Mouse (Mus musculus) testis, adult 2 months (tissue): ENCODE data around the gene Slc4a1. TPM values are rescaled to one million over a fixed set of nuclear protein-coding genes. Genes with fewer than 3 reads are reported as not detected.
A peak's percentile ranks its signal among the peaks of the same experiment; 100 is the strongest.

Source experiments
- H3K27ac ChIP-seq: fragments of 200-500 bp; 2 replicates; pipeline ENCODE4 v1.5.1; 2012; ENCODE audit warnings: low read depth, low read length; ENCODE audit not compliant: control insufficient read depth, insufficient read depth
- H3K27me3 ChIP-seq: fragments of 200-500 bp; 2 replicates; pipeline ENCODE4 v1.6.1; 2012; ENCODE audit warnings: mild to moderate bottlenecking, low read length, moderate library complexity; ENCODE audit not compliant: control insufficient read depth, insufficient read depth
- H3K36me3 ChIP-seq: fragments of 200-500 bp; 2 replicates; pipeline ENCODE4 v1.6.1; 2012; ENCODE audit warnings: mild to moderate bottlenecking, low read length; ENCODE audit not compliant: control insufficient read depth, insufficient read depth
- H3K4me1 ChIP-seq: fragments of 200-500 bp; 2 replicates; pipeline ENCODE4 v1.6.1; 2012; ENCODE audit warnings: low read length; ENCODE audit not compliant: control insufficient read depth, insufficient read depth
- H3K4me3 ChIP-seq: fragments of 200-500 bp; 2 replicates; pipeline ENCODE4 v1.5.1; 2012; ENCODE audit warnings: low read depth, mild to moderate bottlenecking, low read length, moderate library complexity, mixed read lengths; ENCODE audit not compliant: control insufficient read depth
- CTCF ChIP-seq: fragments of 200-500 bp; IDR thresholded peaks from 2 replicates; pipeline ENCODE4 v1.5.1; 2012; ENCODE audit warnings: low read depth, mild to moderate bottlenecking, inconsistent platforms, low read length, moderate library complexity; ENCODE audit not compliant: control insufficient read depth, insufficient read depth, insufficient replicate concordance
- POLR2A ChIP-seq: fragments of 200-500 bp; IDR thresholded peaks from 2 replicates; pipeline ENCODE4 v1.6.1; 2012; ENCODE audit warnings: low read depth, mild to moderate bottlenecking, inconsistent platforms, low read length, moderate library complexity; ENCODE audit not compliant: control insufficient read depth
- polyA plus RNA-seq: library from polyadenylated mRNA; depleted of rRNA; stranded (reverse); fragments of >200 nt; gene quantifications from 2 replicates; pipeline ENCODE4 v1.2.3, GENCODE M21; 2012

The Slc4a1 gene
- polyA plus RNA-seq, 1 experiment: not detected

- no peak overlapping the region for H3K27ac ChIP-seq
- H3K27me3 ChIP-seq: no peaks in the 10 kb centered on the region
- no peak for TF ChIP-seq POLR2A
- TF ChIP-seq CTCF: no peak
- no peak overlapping the region for H3K4me3 ChIP-seq
- peaks cover 9% of the 10 kb centered on the region for H3K4me1 ChIP-seq
- no peaks in the 10 kb centered on the region for H3K36me3 ChIP-seq
These were observed 15.5 kb upstream of the Slc4a1 start for GRCm38 (mm10) chr11:102381341-102382100.

GRCm38 (mm10) chr11:102380091-102380490 lies 14.1 kb upstream of the Slc4a1 start:
- Histone ChIP-seq H3K27me3 (no peaks in the 10 kb centered on the region), H3K4me1 (peaks cover 18% of the 10 kb centered on the region), H3K4me3 (no peak overlapping the region), H3K36me3 (no peaks in the 10 kb centered on the region), H3K27ac (no peak overlapping the region)
- TF ChIP-seq POLR2A (no peak), CTCF (no peak)

- Histone ChIP-seq H3K4me3 (peak overlapping the region; percentile 81), H3K27ac (no peak overlapping the region), H3K27me3 (no peaks in the 10 kb centered on the region), H3K4me1 (peaks cover 18% of the 10 kb centered on the region), H3K36me3 (no peaks in the 10 kb centered on the region)
- TF ChIP-seq CTCF (peak; percentile 61; the same call in 1 of the 2 replicates), POLR2A (no peak)
These were observed 11.2 kb upstream of the Slc4a1 start for GRCm38 (mm10) chr11:102377186-102377585.

GRCm38 (mm10) chr11:102376196-102376835 lies 10.3 kb upstream of the Slc4a1 start:
- no peaks in the 10 kb centered on the region for H3K27me3 ChIP-seq
- TF ChIP-seq POLR2A (no peak), CTCF (no peak)
- no peak overlapping the region for H3K4me3 ChIP-seq
- no peak overlapping the region for H3K27ac ChIP-seq
- peaks cover 18% of the 10 kb centered on the region for H3K4me1 ChIP-seq
- H3K36me3 ChIP-seq: no peaks in the 10 kb centered on the region

GRCm38 (mm10) chr11:102375196-102376173 lies 9.5 kb upstream of the Slc4a1 start:
- no peaks in the 10 kb centered on the region for H3K27me3 ChIP-seq
- H3K27ac ChIP-seq: no peak overlapping the region
- peaks cover 18% of the 10 kb centered on the region for H3K4me1 ChIP-seq
- no peak overlapping the region; the same call in 1 of the 2 replicates for H3K4me3 ChIP-seq
- TF ChIP-seq CTCF (no peak), POLR2A (no peak)
- no peaks in the 10 kb centered on the region for H3K36me3 ChIP-seq

- no peak overlapping the region for H3K27ac ChIP-seq
- H3K4me3 ChIP-seq: no peak overlapping the region
- peaks cover 18% of the 10 kb centered on the region for H3K4me1 ChIP-seq
- no peaks in the 10 kb centered on the region for H3K27me3 ChIP-seq
- H3K36me3 ChIP-seq: no peaks in the 10 kb centered on the region
- TF ChIP-seq POLR2A (no peak), CTCF (no peak)
These were observed 8.2 kb upstream of the Slc4a1 start for GRCm38 (mm10) chr11:102374108-102374725.
